Mouse (Mus musculus) MEL (cell line): Measurements from ENCODE around the gene Gpr84.

Experiments used
- CHD1 ChIP-seq: IDR thresholded peaks from 2 replicates; pipeline ENCODE4 v1.6.1; 2012; ENCODE audit warnings: low read depth, mild to moderate bottlenecking, inconsistent platforms, low read length, improper control_type of control experiment
- CTCF ChIP-seq, 3 experiments: IDR thresholded peaks in 2 of 3; conservative IDR thresholded peaks in 1 of 3; 2 replicates each; pipeline ENCODE4 v1.5.1; 2011 to 2012; ENCODE audit warnings: low read length in 3 of 3, low read depth in 2 of 3, mild to moderate bottlenecking in 2 of 3, improper control_type of control experiment in 1 of 3, inconsistent platforms in 1 of 3, mixed read lengths in 1 of 3, moderate library complexity in 1 of 3; ENCODE audit not compliant: control insufficient read depth in 1 of 3, insufficient read depth in 1 of 3, poor library complexity in 1 of 3, severe bottlenecking in 1 of 3
- ETS1 ChIP-seq: IDR thresholded peaks from 2 replicates; pipeline ENCODE4 v1.6.1; 2012; ENCODE audit warnings: low read depth, mild to moderate bottlenecking, inconsistent platforms, low read length, improper control_type of control experiment, moderate library complexity

DNA sequence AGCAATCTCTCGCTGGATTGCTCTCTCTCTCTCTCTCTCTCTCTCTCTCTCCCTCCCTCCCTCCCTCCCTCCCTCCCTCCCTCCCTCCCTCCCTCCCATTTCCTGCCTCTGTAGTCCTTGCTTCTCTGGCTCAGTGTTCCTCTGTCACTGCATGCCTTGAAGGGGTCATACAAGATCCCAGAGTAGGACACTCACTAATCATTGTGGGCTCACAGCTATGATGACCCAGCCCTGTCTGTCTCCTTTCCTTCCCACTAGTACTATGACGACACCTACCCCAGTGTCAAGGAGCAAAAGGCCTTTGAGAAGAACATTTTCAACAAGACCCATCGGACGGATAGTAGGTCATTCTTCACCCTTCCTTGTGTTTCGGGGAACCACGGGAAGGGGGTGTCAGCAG lies 20.0 kb downstream of the Gpr84 start:
- TF ChIP-seq ETS1 (no peak), CHD1 (no peak), CTCF (IDR thresholded peaks at IDR 0.05 in 2 of 3, conservative IDR thresholded peaks at IDR 0.05 in 1 of 3; ENCODE audit: control insufficient read depth in 1 of 3, insufficient read depth in 1 of 3, low read depth in 2 of 3, low read length in 3 of 3, poor library complexity in 1 of 3, severe bottlenecking in 1 of 3) (no peak)
